Mouse (Mus musculus) right cerebral cortex, adult 2 months (tissue): Measurements from ENCODE around the gene Lbhd2.

Experiments used
- DNase-seq, 2 experiments: peaks; one replicate each; pipeline ENCODE4 v3.0.0; 2021 to 2022; ENCODE audit warnings: low spot score in 2 of 2

The Lbhd2 gene

DNA sequence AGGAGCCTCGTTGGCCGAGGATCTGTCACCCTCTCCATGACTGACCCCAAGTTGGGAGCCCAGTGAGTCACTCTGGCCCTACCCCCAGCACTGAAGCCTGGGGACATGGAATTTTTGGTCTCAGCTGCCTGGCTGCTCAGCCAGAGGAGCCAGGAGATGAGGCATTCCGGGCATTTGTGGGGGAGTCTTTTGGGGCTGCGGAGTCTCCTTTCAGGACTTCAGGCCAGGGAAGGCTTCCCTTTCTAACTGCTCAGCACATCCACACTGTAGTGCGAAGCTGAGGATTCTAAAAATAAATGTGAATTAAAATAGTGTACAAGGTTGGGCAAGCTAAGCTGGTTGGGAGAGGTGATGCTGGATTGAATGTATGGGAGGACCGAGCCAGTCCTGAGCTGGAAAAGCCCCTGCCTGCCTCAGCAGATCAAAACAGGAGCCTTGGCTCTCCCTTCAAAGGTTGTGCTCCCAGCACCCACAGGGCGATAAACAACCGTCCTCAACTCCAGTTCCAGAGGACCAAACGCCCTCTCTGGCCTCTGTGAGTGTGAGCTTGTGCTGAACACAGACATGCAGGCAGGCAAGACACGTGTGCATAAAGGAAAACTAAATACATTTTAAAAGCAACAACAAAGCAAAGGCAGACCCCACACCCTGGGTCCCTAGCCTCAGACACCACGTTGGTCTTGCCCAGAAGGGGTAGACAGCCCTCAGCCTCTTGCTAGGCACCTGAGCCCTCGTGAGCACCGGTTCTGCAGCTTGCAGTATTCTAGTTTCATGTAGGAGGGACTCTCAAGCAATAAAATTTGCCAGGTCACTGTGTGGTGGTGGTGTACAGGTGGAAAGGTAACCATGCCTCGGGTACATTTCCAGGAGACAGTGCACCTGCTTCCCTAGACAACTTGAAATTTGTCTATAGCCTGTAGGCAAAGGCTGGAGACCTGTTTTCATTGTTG is 24.5 kb downstream of the Lbhd2 start:
- no peak for DNase-seq

DNA sequence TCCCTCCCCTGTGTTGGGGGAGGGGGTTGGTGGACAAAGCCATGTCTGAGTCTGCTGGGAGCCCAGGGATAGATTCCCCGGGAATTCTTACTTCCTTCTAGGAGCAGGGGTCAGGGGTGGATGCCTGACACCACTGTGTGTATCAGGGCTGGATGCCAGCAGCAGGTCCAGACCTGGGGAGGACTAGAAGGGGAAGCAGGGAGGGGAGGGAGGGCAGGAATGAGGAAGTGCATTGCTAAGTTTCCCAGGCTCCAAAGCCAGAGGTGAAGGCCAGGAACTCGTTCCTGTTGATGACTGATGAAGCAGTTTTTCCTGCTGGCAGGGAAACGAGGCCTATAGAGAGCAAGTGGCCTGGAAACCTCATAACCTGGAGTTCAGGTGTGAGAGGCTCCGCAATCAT is 25.5 kb downstream of the Lbhd2 start:
- DNase-seq: no peak

DNA sequence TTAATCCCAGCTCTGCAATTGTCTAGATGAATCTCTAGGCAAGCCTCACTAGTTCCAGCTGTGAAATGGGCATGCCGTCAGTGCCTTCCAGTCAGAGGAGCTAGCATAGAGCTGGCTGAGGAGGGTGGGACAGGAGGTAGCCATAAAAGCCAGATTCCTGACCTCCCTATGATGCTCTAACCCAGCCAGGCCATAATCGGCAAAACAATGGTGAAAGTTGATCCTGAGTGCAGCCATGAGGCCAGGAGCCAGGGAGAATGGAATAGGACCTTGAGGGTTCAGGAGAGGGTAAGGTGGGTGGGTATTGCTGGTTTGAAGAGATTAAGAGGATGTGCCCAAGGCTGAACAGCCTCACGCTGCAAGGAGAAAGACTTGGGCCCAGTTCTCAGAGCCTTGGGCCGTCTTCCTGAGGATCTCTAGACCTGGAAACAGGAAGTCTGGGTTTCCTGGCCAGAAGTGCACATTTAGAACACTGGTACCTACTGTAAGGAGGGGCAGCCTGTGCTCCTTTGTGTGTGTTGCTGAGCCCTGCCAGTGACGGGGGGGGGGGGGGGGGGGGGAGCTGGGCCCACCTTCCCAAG is 26.2 kb downstream of the Lbhd2 start:
- DNase-seq: no peak

DNA sequence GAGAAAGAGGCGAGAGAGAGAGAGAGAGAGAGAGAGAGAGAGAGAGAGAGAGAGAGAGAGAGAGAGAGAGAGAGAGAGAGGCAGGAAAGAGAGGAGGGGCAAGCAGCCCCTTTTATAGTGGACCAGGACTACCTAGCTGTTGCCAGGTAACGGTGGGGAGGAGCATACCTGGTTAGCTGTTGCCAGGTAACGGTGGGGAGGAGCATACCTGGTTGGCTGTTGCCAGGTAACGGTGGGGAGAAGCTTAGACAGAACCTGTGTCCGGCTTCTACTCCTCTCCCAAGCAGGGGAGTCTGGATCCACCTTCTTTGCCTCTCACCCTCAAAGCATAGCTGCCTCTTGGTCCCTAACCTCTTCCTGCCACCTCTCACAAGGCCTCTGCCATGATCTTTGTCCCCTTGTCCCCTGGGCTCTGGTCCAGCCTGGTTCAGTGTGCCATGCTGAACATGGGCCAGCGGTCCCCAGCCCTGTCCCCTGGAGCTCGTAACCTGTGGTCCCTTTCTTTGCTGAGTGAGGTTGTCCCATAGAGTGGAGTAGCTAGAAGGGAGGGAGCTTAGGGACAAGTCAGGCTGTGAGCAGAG is 27.6 kb downstream of the Lbhd2 start:
- DNase-seq: no peak

DNA sequence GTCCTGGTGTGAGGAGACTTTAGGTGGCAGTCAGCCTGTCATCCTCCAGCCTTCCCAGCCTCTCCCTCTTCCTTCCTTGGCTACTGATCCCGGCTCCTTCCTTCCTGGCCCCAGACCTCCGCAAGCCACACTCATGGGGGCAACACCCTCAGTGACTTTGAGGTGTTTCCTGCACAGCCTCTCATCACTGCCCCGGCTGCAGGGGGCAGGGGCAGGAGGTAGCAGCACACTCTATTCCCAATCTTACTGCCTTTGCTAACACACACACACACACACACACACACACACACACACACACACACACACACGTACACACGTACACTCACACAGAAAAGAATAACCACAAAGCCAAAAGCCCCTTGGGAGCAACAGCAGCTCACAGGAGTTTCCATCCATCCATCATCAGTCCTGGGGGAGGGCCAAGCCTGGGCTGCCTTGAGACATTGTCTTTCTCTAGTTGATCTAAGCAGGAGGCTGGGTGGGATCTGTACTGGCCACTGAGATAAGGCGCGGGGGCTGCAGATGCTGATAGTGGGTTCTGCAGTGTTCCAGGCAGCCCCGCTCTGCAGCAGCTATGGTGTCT is 28.2 kb downstream of the Lbhd2 start:
- DNase-seq: no peak

DNA sequence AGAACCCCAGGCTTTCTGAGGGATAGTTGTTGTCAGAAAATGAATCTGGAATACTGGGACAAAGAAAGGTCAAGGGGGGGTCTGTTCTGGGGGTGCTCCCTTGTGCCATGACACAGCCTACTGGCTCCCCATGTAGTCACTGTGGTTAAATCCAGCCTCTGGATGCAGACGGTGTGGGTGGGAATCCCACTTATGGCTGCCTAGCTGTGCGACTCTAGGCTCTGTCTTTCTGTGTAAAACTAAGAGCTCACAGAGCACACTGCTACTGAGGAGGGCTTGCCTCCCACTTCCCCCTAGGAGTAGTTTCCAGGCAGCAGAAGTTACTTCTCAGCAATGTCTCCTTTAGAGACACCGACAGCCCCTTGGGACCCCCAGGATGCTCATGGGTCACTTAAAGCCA is 29.6 kb downstream of the Lbhd2 start:
- DNase-seq: no peak

DNA sequence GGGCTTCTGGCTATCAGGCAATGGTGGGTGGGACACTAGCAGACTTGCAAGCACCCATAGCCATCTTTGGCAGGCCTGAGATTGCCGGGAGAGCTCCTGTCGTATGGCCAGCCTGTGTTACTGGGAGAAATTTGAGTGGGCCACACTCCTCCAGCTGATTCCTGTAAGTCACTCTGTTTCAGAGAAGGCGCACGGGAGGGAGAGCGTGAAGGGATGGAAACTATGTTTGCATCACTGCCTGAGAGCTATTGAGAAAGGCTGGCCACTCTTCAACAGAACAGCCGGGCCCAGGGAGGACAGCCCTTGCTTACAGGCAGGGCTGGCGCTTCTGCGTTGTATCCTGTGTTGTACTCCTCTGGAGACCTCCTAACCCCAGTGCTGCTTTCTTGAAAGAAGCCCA is 30.0 kb downstream of the Lbhd2 start:
- DNase-seq: peak; percentile 43 to 50

DNA sequence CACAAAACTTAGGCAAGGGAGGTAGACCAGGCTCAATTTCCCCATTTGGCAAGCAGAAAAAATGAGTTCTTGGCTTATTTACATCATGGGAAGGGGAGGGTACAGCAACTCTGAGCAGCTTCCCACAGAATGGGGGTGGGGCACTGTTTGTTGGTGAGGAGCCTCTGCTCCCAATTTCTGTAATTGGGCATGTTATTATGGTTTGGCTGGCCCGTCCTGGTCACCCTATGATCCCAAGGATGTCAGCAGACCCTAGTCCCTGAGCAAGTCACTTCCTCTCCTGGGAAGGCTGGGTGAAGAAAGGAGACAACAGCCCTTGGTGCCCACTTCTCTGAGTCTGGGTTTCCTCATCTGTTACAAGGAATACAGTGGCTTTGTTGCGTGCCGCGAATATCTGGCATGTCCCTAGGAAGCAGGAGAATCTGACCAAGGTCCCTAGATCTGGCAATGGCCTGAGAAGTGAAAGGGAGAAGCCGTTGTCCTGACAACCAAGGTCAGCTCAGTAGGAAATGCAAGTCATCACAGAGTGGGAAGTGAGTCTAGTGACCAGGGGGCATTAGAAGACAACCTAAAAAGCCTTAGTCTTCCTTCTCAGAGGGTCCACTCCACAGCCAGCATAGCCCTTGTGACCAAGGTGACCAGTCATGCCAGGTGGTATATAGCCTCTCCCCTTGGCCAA is 30.8 kb downstream of the Lbhd2 start:
- no peak for DNase-seq

DNA sequence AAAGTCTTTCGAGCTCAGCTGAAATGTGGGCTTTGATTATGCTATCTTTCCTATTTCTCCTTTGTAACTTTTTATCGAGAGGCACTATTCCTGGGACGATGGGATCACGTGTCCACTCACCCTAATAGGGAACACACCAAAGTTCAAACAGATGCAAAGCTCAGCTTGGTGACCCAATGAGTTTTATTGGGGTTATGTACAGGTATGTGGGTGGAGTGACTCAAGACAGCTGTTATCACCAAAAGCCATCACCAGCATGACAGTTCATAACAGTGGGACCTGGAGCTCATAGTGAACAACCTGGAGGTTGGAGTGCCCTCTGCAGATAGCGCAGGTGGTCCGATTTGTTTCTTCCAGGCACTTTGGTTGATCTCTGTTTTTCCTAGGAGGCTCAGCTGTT is 32.2 kb downstream of the Lbhd2 start:
- DNase-seq: no peak

DNA sequence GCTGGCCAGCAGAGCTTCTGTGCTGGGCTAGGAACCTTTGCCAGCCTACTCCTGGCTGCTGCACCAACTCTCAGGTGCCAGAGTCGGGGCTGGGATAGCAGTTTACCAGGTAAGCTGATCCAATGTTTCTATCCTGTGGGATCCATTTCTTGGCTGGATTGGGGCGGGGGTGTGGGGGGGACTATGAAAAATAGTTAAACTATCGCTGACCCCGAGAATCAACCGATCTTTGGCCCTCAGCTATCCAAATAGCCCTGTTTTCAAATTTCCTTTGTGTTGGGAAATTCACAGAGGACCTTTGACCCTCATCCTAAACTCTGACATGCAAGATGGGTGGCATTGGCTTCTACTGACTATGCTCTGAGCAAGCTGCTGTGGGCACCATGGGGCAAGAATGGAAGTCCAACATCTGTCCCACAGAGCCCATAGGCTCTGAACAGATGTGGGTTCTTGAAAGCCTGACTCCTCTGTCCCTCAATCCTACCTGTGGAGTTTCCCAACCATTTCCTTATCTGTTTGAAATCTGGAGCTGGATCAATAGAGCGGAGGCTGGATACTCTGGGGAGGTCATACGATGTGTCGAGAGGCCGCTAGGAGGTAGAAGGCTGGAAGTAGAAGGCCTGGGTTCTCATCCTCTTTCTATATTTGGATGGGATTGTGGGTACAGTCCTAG is 34.2 kb downstream of the Lbhd2 start:
- DNase-seq: no peak

DNA sequence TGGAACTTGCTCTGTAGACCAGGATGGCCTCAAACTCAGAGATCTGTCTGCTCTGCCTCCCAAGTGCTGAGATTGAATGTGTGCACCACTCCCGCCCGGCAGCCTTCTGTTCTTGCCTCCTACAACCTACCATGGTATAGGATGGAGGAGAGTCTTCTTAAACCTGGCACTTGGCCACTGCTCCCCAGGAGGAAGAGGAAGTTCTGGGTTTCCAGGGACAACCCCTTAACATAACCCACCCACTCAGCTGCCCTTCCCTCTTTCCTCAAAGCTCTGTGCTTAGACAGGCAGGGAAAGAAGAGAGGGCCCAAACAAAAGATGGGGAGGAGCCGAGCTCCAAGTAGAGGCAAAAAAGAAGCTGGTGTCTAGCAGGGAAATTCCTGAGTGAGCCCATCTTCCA is 34.9 kb downstream of the Lbhd2 start:
- peak; percentile 49 to 55 for DNase-seq

DNA sequence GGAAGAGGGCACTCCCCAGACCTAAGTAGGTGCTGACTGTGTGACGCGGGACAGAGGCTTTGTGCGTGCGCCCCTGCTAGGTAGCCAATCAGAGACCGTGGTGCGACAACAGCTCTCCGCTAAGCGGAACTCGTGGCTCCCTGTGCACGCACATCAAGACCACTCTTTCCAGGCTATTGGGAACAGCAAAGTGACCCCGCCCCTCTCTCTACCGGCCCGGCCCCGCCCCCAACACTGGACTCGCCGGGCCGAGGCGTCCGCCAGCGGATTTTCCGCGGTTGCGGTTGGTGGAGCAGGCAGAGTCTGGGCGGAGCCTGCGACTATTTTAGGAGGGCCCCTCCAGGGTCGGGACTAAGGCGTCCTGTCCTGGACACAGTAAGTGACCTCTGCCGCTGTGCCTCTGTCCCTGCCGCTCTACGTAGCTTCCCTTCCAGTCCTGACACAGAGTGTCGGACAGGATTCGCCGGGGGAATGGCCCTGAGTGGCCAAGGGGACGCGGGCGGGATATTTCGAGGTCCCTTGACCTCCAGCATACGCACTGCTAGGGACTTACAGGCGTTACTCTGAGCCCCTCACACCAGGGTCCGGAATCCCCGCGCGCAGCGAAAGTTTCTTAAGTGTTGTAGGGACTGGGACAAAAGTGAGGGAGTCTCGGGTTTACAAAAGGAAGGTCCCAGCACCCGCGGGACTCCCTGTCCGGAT is 35.9 kb downstream of the Lbhd2 start, which contains the start of gene Tnfaip2:
TSS of gene Tnfaip2 (plus strand) at position 161 of the 702 bp plus-strand sequence.
- no peak for DNase-seq

DNA sequence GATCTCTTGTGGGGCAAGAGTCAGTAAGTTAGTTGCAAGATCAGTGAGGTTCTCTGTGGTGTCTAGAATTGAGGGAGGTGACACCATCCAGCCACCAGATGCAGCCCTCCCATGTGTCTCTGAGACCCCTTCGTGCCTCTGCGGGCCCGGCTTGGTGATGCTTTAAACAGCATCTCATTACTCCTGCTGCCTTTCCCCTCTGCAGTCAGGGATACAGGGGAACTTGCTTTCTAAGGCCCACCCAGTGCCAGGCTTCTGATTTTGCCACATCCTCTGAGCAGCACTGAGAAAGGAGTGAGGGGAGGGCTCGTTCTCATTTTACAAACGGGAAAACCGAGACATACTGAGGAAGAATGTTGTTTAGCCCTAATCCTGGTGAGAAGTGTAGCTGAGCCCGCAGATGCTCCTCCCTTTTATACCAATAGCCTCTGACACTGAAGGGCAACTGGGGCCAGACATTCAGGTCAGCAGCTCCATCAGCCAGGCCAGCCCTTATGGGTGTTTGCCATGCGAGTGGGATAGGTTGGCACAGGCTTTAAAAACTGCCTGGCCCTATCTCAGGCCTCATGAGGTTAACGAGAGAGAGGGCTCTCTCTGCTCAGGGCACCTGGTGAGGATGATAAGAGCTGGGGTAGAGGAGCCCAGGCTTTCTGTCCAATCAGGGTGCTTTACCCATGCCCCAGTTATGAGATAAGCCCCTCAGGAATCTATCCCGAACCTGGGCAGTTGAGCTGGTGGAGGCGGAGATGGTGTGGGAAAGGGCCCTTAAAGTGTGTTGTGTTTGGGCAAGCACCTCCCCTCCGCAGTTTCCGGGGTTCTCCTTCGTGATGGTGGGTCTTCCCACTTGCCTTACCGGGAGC is 36.6 kb downstream of the Lbhd2 start:
- no peak for DNase-seq

DNA sequence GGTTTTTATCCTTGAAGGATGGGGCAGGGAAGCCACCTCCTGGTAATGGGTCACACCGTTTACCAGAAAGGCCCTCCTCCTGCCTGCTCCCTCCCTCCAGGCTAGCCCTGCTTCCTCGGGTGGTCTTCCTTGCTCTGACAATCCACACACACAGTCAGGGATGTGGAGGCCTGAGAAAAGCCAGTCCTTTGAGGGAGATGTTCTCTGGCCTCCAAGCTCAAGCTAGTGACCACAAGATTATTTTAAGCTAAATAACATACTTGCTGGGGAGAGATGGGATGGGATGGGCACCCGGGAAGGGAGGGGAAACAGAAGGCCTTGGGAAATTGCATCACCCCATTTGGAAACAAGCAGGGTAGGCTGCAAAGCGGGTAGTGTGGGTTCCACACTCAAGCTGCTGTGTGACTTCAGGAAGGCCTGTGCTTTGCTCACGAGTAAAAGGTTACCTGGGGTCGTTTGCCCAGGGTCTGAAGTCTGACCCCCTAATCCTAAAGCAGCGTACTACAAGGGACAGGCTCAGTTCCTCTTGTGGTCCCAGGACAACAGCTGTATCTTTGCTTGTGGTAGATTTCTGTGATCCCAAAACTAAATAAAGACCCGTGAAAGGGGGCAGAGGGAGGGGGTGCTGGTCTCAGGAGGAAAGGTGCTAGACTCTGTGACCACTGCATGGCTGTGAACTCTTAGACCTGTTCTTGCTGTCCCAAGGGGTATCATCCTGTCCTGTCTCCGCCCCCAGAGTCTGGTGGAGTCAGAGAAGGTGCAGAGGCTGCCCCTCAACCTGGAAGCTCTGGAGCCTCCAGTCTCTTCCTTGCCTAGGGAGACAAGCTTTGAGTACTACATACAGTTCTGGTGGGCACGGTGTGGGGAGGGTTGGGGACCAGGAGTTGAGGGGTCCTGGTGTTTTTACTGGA is 37.6 kb downstream of the Lbhd2 start:
- DNase-seq: no peak

DNA sequence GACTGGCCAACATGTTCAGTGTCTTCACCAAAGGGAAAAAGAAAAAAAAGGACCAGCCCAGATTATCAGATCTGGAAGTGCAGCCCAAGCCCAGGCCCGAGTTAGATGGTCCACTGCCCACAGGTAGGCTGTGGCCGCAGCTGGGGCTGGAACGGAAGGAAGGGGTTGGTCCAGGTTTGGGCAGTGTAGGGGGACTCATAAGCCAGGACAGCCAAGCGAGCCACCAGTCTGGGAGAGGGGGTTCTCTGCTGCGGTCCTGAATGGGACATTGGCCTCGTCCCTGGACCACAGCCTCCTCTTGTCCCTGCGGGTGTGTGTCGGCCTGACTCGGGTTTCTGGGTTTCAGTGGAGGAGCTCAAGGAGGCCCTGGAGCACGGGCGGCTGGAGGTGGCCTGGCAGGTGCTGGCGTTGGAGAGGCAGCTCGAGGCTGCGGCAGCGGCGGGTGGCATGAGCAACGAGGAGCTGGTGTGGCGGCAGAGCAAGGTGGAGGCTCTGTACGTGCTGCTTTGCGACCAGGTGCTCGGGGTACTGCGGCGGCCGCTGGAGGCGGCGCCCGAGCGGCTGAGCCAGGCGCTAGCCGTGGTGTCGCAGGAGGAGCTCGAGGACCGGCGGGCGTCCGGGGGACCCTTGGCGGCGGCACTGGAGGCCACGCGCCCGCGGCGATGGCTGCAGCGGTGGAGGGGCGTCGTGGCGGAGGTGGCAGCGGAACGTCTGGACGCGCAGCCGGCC is 38.7 kb downstream of the Lbhd2 start:
- no peak for DNase-seq

DNA sequence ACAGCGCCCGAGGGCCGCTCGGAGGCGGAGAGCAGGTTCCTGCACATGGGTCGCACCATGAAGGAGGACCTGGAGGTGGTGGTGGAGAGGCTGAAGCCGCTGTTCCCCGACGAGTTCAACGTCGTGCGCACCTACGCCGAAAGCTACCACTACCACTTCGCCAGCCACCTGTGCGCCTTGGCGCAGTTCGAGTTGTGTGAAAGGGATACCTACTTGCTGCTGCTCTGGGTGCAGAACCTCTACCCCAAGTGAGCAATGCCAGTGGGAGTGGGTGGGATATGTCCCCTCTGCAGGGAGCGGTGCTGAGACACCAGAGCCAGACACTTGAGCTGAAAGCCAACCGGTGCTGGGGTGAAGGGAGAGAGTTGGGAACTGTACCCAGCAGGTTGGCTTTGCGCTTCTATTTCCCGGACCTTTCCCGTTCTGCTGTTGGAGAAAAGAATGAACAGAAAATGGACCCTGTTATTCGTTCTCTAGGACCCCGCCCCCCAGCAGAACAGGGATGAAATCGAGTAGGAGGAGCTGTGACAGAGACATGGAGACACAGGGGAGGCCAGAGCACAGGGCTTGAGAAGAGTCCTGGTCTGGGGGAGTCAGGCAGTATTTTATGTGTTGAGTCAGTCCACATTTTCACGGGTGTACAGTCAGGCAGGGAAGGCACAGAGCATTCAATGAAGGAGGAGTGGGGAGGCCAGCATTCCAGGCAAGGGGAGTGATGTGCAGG is 39.4 kb downstream of the Lbhd2 start:
- no peak for DNase-seq

DNA sequence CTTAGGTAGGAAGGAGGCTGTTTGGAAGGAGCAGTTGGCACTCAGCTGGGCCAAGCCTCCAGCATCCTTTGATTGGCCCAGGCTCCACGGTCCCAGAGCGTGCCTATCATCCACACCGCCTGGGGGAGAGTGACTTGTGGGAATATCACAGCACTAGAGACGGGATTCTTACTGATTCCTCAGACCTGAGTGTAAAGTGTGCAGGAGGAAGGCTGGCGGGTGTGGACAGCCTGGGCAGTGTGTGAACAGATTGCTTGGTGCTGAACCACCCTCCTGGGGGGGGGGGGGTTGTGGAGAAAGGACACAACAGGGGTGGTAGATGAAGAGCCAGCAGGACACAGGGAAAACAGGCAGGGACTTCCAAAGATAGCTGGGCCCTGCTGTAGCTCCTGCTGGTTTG is 40.1 kb downstream of the Lbhd2 start:
- DNase-seq: no peak
